Mouse (Mus musculus): ENCODE results near the gene Faap20.

DNA sequence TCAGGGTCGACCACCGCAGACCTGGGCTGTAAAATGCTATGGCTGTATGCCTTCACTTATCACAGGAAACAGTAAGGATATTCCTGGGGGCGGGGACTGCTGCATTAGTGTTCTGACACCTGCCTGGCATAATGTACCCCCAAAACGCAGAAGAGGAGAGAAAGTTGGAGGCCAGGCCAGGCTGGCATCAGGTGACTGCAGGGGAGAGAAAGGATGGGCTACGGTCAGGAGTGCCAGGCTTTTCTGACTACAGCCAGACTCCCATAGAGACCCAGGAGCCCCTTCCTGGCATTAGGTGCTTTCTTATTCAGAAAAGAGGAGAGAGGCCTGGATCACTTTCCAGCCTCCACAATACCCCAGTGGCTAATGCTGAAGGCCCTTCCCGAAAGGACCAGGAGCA is 10.1 kb upstream of the Faap20 start:
- no peak for TF ChIP-seq CTCF (IDR thresholded peaks at IDR 0.05; ENCODE audit: low read depth, low read length)
- no peak for TF ChIP-seq POLR2A (IDR thresholded peaks at IDR 0.05; ENCODE audit: borderline replicate concordance, low read depth, low read length)

Data from bone marrow macrophage, adult 2 months (primary cell).